Mouse (Mus musculus): Measurements from ENCODE around the gene Ublcp1.

DNA sequence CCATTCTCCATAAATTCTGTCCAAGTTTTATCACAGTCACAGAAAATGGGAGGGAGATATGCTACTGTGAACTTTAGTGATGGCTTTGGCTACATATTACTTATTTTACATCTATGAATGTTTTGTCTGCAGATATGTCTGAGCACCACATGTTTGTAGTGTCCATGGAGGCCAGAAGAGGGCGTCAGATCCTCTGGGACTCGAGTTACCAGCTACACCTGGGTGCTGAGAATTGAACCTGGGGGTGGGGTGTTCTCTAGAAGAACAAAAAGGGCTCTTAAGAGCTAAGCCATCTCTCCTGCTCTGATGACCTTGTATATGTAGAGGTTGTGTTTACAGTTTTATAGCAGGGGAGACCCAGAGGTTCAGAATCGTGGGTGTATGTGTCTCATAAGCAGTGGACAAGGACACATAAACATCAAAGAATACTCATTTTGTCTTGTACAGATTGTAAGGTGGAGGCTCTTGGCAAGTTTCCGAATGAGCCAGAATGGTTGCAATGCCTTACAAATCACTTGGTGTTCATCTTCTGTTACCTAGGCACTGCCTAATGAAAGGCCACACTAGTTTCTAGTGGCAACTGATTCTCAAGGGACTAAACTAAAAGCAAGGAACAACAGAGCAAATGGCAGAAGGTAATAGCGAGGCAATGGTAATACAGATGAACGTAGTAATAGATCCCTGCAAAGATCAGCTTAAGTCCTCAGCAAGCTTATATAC, 47.4 kb upstream of the Ublcp1 start:
- no peak for TF ChIP-seq GATA1 (IDR thresholded peaks at IDR 0.05; ENCODE audit: low read length)
- no peak for TF ChIP-seq TAL1 (IDR thresholded peaks at IDR 0.05; ENCODE audit: low read length)

Data from erythroblast, embryonic 14.5 days (primary cell).